Mouse (Mus musculus): Measurements from ENCODE around the gene Clec11a. TPM values are rescaled to one million over a fixed set of nuclear protein-coding genes. Genes with fewer than 3 reads are reported as not detected.

The Clec11a gene
- polyA plus RNA-seq, 1 experiment from 2014 or later, result 2.1 TPM

DNA sequence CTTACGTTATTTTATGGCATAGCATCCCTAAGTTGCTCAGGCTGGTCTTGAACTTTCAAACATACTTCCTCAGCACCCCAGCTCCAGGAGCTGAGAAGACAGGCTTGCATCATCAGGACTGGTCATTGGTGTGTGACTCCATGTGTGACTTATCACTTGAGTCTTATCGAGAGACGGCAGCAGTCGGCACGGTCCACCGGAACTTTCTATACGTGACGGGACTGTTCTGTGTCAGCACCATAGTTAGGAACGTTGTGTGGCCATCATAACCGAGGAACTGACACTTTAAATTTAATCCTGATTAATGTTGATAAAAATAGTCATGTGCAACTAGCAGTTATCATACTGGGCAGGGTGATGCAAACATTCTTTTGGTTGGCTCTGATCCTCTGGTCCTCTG, 34.4 kb upstream of the Clec11a start:
- WGBS, result 89% methylated on average over 10 of the region's 10 CpGs
- peaks cover 12% of the 10 kb centered on the region for H3K4me1 ChIP-seq
- ATAC-seq (ENCODE audit: low FRiP score, low read depth), result no peak
- H3K4me3 ChIP-seq, result no peak overlapping the region
- no peaks in the 10 kb centered on the region for H3K9me3 ChIP-seq
- peaks cover 23% of the 10 kb centered on the region; the same call in 1 of the 2 replicates for H3K36me3 ChIP-seq
- H3K9ac ChIP-seq, result no peak overlapping the region
- H3K27me3 ChIP-seq (replicated peaks), result peaks cover 69% of the 10 kb centered on the region
- no peak overlapping the region for H3K27ac ChIP-seq
- H3K4me2 ChIP-seq (replicated peaks), result no peak overlapping the region

DNA sequence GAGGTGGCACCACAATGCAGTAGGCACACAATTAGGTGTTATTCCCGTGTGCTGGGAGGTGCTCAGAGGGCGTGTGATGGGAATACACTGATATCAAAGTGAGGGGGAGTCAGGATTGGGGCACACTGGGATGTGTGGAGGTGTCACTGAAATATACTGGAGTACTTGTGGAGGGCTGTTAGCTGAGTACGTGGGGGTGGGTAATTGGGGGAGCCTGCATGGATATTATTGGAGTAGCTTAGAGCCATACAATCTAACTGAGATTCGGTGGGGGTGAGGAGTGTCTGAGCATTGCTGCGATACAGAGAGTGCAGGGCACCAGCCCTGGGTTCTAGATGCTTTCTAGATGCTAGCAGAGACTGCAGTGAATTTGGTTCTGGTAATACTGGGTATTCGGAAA, 33.5 kb upstream of the Clec11a start:
- H3K36me3 ChIP-seq, result peaks cover 15% of the 10 kb centered on the region; the same call in 1 of the 2 replicates
- H3K27ac ChIP-seq, result no peak overlapping the region
- H3K27me3 ChIP-seq (replicated peaks), result peaks cover 78% of the 10 kb centered on the region
- H3K9me3 ChIP-seq, result no peaks in the 10 kb centered on the region
- no peak overlapping the region for H3K9ac ChIP-seq
- peaks cover 20% of the 10 kb centered on the region for H3K4me1 ChIP-seq
- no peak for ATAC-seq (ENCODE audit: low FRiP score, low read depth)
- WGBS, result 68% methylated on average over 6 of the region's 6 CpGs
- no peak overlapping the region for H3K4me3 ChIP-seq
- no peak overlapping the region for H3K4me2 ChIP-seq (replicated peaks)

DNA sequence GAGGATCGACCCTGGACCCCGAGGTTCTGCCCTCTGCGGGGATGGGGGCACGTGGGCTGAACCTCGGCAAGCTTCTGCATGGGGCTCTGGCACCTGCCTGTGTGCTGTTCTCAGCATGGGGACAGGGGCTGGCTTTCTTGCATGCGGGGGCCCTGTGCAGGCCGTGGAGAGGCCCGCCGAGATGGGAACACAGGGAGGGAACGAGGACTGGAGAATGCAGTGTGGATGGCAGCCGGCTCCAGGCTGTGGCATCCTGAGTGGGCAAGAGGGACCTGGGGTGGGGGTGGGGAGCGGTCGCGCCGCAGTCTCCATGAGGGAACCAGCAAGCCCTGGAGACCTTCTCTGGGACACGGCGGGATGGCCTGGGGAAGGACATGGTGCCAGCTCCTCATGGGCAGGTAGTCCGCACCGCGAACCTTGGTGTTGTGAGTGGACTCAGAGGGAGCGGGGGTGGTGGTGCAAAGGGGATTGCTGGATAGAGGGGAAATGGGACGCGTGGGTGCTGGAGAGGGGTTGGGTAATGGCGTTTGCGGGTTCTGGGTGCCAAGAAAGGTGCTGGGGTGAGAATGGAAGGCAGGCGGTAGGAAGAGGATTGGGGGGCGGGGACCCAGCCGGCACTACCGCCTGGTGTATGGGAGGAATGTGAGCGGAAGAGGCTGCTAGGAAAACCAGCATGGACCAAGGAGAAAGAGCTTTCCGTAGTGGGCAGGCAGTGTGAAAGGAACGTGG, 30.6 kb upstream of the Clec11a start:
- Histone ChIP-seq H3K4me3 (peak overlapping the region; percentile 59), H3K36me3 (0 out of 2 replicates have a peak, but pooled peaks cover 6% of the 10 kb centered on the region), H3K27ac (no peak overlapping the region), H3K4me2 (replicated peaks) (peak overlapping the region; percentile 80), H3K27me3 (replicated peaks) (peaks cover 88% of the 10 kb centered on the region), H3K9ac (peak overlapping the region; percentile 75), H3K4me1 (peaks cover 22% of the 10 kb centered on the region), H3K9me3 (no peaks in the 10 kb centered on the region)
- ATAC-seq (ENCODE audit: low FRiP score, low read depth), result peak; percentile 19; the same call in 1 of the 2 replicates
- 4% methylated on average over 32 of the region's 32 CpGs for WGBS

DNA sequence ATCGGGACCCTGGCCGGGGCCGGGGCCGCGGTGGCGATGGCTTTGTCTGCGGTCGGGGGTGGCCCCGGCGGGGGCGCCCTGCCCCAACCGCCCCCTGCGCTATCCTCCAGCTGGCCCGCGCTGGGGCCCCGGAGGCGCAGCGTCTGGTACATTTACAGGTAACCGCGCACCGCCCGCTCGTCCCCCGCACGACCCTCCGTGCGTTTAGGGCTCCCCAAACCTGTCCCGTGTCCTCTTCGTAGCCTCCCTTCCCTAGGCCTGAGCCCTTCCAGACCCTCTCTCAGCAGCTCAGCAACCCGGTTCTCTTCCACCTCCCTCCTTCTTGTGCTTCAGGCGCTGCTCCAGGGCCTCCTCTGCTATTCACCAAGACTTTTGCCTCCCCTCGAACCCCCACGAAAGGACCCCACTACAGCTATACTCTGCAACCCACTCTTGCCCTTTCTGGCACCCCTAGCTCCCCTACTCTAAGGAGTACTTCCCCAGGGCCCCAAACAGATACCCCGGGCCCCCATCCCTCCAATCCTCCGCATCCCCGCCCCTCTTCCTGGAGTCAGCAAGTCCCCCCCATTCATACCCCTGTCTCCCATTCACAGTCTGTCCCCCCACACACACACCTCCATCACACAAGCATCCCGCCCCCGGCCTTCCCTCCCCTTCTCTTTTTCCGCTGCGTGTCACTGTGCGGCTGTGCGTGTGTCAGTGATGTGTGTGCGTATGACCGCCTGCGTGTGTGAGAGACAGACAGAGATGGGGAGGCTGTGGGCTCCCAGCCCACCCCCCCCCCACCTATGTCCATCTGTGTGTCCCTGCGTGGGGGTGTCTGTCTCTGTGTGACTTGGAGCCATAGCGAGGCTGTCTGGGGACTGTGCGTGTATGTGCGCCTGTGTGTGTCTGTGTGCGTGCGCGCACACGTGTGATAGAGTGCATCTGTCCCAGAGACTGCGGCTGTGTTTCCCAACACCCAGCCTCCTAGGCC, 29.6 kb upstream of the Clec11a start:
- Histone ChIP-seq H3K27me3 (replicated peaks) (peaks cover 79% of the 10 kb centered on the region), H3K9ac (peak overlapping the region; percentile 75), H3K4me3 (peak overlapping the region; percentile 59), H3K4me1 (peaks cover 22% of the 10 kb centered on the region), H3K27ac (peak overlapping the region; percentile 66; the same call in 1 of the 2 replicates), H3K9me3 (no peaks in the 10 kb centered on the region), H3K4me2 (replicated peaks) (peak overlapping the region; percentile 80), H3K36me3 (0 out of 2 replicates have a peak, but pooled peaks cover 6% of the 10 kb centered on the region)
- ATAC-seq (ENCODE audit: low FRiP score, low read depth), result peak; percentile 79
- WGBS, result 2% methylated on average over 52 of the region's 54 CpGs

DNA sequence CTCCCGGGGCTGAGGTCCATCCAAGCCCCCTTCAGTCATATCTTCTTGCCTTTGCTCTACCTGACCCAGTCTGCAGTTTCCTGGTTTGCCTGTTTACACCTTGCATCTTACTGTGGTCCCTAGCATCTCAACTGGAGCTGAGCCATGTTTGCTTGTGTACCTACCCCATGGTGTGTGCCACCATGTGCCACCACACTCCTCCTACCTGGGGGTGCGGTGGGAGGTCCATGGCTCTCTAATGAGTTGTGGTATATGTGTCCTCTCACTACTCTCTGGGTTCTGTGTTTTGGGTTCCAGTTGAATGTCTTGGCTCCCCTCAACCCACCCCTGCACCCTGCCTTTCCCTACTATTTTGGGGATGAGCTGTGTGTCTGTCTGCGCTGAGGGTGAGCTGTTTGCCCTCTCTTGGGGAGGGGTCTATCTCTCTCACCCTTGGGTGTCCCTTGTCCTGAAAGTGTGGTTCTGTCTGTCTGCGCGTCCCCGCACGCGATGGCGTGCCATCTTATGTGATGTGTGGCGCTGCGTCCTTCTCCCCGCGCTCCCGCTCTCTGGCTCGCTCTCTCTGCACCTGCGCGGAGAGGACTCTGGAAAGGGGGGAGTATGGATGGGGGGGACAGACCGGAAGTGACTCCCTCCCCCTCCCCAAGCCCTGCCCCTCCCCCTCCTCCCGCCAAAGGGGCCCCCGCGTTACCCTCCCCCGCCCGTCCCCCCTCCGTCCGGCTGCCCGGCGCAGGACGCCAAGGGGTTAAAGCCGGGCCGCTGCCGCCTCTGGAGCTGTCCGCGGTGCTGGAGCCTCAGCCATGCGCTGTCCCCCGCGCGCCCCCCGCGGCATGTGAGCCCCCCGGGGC, 28.6 kb upstream of the Clec11a start:
- 5% methylated on average over 30 of the region's 40 CpGs for WGBS
- peaks cover 22% of the 10 kb centered on the region for H3K4me1 ChIP-seq
- H3K27me3 ChIP-seq (replicated peaks), result peaks cover 76% of the 10 kb centered on the region
- H3K27ac ChIP-seq, result peak overlapping the region; percentile 66; the same call in 1 of the 2 replicates
- peak overlapping the region; percentile 59 for H3K4me3 ChIP-seq
- 0 out of 2 replicates have a peak, but pooled peaks cover 6% of the 10 kb centered on the region for H3K36me3 ChIP-seq
- peak; percentile 69 for ATAC-seq (ENCODE audit: low FRiP score, low read depth)
- H3K9ac ChIP-seq, result peak overlapping the region; percentile 75
- H3K4me2 ChIP-seq (replicated peaks), result peak overlapping the region; percentile 80
- no peaks in the 10 kb centered on the region for H3K9me3 ChIP-seq

DNA sequence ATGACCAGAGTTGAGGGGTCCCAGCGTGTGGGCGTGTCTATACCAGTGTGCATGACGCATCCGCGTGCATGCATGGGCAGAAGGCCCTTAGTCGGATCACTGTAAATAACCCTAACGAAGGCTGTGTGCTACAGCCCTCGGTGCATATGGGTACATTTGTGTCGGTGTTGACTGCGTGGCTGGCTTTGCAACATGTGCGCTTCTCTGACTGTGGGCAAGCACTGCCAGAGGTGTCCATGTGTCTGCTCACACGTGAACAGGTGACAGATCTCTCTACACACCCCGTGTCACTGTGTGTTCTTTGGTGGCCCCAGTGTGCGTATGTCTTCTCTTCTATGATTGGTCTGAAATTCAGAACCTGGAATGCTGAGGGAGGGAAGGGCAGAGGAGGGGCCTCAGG, 27.4 kb upstream of the Clec11a start:
- Histone ChIP-seq H3K36me3 (0 out of 2 replicates have a peak, but pooled peaks cover 6% of the 10 kb centered on the region), H3K4me3 (no peak overlapping the region), H3K4me2 (replicated peaks) (no peak overlapping the region), H3K27me3 (replicated peaks) (peaks cover 65% of the 10 kb centered on the region), H3K9me3 (no peaks in the 10 kb centered on the region), H3K9ac (no peak overlapping the region), H3K4me1 (peaks cover 22% of the 10 kb centered on the region), H3K27ac (no peak overlapping the region)
- ATAC-seq (ENCODE audit: low FRiP score, low read depth), result no peak
- 74% methylated on average over 14 of the region's 14 CpGs for WGBS

DNA sequence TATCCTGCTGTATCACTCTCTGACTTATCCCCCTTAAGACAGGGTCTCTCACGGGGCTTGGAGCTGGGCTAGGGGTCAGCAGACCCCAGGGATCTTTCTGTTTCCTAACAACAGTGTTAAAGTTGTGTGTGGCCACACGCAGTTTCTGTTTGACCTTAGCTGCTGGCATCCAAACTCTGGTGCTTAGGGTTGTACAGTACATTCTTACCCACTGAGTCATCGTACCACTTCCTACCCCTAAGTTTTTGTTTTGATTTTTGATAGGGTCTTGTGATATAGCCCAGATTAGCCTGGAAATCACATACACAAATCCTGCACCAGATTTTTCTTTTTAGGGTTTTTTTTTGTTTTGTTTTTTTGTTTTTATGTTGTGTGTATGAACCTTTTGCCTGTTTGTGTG, 25.6 kb upstream of the Clec11a start:
- Histone ChIP-seq H3K36me3 (peaks cover 6% of the 10 kb centered on the region; the same call in 1 of the 2 replicates), H3K4me1 (peaks cover 22% of the 10 kb centered on the region), H3K9ac (no peak overlapping the region), H3K4me2 (replicated peaks) (no peak overlapping the region), H3K4me3 (no peak overlapping the region), H3K27me3 (replicated peaks) (peaks cover 47% of the 10 kb centered on the region), H3K9me3 (no peaks in the 10 kb centered on the region), H3K27ac (no peak overlapping the region)
- ATAC-seq (ENCODE audit: low FRiP score, low read depth), result no peak
- 73% methylated on average over 3 of the region's 3 CpGs for WGBS

DNA sequence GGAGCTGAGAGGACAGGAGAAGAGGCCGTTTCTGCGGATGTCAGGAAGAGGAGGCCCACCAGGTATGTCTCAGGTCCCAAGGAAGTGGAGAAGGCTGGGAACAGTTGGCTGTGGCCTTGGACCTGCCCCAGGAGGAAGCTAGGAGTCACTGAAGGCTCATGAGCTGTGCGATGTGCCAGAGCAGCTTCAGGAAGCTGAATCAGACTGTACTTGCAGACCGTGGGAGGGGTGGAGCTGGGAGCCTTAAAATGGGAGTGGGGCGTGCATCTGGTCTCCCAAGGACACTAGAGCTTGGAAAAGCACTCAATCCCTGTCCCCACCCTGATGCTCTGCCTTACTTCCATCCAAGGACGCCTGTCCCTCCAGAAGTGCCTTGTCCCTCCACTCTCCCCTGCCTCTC, 19.9 kb upstream of the Clec11a start:
- Histone ChIP-seq H3K27me3 (replicated peaks) (no peaks in the 10 kb centered on the region), H3K4me1 (0 out of 2 replicates have a peak, but pooled peaks cover 3% of the 10 kb centered on the region), H3K36me3 (peaks cover 14% of the 10 kb centered on the region), H3K9ac (no peak overlapping the region), H3K27ac (no peak overlapping the region), H3K9me3 (no peaks in the 10 kb centered on the region), H3K4me3 (no peak overlapping the region), H3K4me2 (replicated peaks) (no peak overlapping the region)
- 52% methylated on average over 6 of the region's 6 CpGs for WGBS
- no peak for ATAC-seq (ENCODE audit: low FRiP score, low read depth)

DNA sequence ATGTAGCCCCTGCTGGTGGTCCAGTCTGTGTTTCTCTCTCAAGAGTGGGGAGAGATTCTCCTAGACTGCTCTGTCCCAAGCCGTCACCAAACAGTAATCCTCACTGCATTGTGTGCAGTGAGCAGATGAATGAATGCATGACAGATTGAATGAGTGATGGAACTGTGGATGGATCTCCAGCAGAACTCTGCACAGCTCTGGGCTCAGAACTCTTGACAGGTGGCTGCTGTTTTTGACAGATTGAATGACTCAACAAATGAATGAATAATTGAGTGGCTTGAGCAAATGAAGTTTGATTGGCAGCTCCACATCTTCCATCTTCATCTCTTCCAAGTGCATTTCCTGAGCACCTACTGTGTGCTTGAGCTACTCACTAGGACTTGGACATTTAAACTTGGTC, 15.6 kb upstream of the Clec11a start:
- Histone ChIP-seq H3K4me1 (0 out of 2 replicates have a peak, but pooled peaks cover 3% of the 10 kb centered on the region), H3K4me3 (no peak overlapping the region), H3K36me3 (peaks cover 36% of the 10 kb centered on the region), H3K9ac (no peak overlapping the region), H3K9me3 (no peaks in the 10 kb centered on the region), H3K27me3 (replicated peaks) (no peaks in the 10 kb centered on the region), H3K27ac (no peak overlapping the region), H3K4me2 (replicated peaks) (no peak overlapping the region)
- no peak for ATAC-seq (ENCODE audit: low FRiP score, low read depth)
- 80% methylated on average over 1 of the region's 1 CpGs for WGBS

DNA sequence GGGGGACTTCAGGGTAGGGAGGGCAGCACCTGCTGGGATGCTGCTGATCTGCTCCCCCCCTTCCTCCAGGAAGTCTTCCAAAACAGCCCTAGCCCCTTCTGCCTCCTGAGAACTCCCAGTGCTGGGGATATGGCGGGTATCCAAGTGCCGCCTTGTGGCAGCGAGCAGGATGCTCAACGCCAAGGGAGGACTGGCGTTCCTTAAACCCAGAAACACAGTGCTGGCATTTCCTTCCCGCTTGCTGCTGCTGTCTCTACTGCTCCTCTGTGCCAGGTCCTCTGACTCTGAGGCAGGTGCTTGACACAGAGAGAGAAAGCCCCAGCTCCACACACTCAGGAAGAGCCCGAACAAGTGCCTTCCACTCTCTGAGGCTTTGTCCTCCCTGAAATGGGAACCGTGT, 14.2 kb upstream of the Clec11a start:
- Histone ChIP-seq H3K4me2 (replicated peaks) (no peak overlapping the region), H3K36me3 (peaks cover 37% of the 10 kb centered on the region), H3K27ac (no peak overlapping the region), H3K9me3 (no peaks in the 10 kb centered on the region), H3K9ac (no peak overlapping the region), H3K4me3 (no peak overlapping the region), H3K4me1 (no peaks in the 10 kb centered on the region), H3K27me3 (replicated peaks) (no peaks in the 10 kb centered on the region)
- 55% methylated on average over 8 of the region's 8 CpGs for WGBS
- no peak for ATAC-seq (ENCODE audit: low FRiP score, low read depth)

DNA sequence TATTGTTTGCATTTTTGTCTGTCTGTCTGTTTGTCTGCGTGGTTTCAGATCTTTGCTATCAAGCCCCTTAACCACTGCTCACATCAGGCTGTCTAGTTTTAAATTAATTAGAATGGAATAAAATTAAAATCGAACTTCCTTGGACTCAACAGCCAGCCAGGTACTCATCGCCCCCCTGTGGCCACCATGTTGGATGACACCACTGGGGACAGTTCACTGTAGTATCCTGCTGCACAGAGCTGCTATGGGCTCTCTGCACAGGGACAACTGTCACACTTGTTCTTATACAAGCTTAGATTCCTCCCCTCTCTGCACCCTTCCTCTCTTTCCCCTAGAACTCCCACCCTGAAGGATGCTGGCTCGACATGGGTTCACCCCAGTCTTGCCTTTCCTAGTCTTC, 11.2 kb upstream of the Clec11a start:
- no peak; the same call in 1 of the 2 replicates for ATAC-seq (ENCODE audit: low FRiP score, low read depth)
- Histone ChIP-seq H3K4me3 (no peak overlapping the region), H3K9ac (no peak overlapping the region), H3K36me3 (peaks cover 42% of the 10 kb centered on the region), H3K27ac (no peak overlapping the region), H3K4me2 (replicated peaks) (no peak overlapping the region), H3K9me3 (no peaks in the 10 kb centered on the region), H3K27me3 (replicated peaks) (no peaks in the 10 kb centered on the region), H3K4me1 (no peaks in the 10 kb centered on the region)
- WGBS, result 29% methylated on average over 4 of the region's 4 CpGs

All from neural tube, embryonic 12.5 days (tissue).